Mouse (Mus musculus) large intestine, adult 2 months (tissue): ENCODE results near the gene Nr1d1. TPM values are rescaled to one million over a fixed set of nuclear protein-coding genes. Genes with fewer than 3 reads are reported as not detected.

ENCODE experiments used
- DNase-seq: peaks from one replicate; pipeline ENCODE4 v3.0.0-alpha.2; 2012; ENCODE audit warnings: low read depth, low spot score
- WGBS: fragments of 180-500 bp; shearing (Covaris S2); methylation state at CpG from one replicate; pipeline ENCODE4 v1.1.7; 2018; 5-methylcytosine and 5-hydroxymethylcytosine counted together
- polyA plus RNA-seq: library from polyadenylated mRNA; depleted of rRNA; stranded (reverse); fragments of >200 nt; gene quantifications from 2 replicates; pipeline ENCODE4 v1.2.3, GENCODE M21; 2012

The Nr1d1 gene
- polyA plus RNA-seq, 1 experiment: 32.0 TPM

DNA sequence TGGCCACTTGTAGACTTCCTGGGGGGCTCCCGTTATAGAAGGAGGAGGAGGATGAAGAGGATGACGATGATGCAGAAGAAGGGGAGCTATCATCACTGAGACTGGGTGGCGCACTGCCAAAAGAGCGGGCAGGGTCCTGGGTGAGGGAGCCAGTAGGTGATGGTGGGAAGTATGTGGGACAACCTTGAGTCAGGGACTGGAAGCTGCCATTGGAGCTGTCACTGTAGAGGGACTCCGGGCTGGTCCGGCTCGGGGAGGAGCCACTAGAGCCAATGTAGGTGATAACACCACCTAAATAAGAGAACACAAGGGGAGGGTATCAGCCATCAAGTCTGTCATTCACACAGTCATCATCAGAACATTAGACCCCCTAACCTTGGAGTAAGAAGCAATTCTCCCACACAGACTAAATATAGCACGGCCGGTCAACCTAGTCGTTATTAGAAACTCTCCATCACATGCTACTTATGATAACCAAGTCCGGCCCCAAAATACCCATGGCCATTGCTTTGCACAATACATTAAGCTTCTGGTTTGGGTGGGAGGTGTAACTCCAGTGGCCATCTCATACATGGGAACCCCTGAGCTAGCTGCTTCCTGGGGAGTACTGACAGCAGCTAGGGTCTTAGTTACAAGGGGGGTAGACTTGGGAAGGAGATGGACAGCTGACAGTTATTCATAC is 3.1 kb downstream of the Nr1d1 start:
- WGBS: 82% methylated on average over 11 of the region's 11 CpGs
- no peak for DNase-seq

DNA sequence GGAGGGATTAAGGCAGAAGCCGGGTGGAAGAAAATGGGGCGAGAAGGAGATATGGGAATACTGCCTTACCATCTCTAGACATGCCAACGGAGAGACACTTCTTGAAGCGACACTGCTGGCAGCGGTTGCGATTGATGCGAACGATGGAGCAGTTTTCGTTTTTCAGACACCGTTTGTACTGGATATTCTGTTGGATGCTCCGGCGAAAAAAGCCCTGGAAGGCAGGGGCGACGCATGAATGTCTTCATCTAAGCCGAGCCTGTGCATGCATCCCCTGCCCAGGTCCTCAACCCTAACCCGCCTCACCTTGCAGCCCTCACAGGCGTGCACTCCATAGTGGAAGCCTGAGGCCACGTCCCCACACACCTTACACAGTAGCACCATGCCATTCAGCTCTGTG is 4.0 kb downstream of the Nr1d1 start:
- WGBS: 92% methylated on average over 18 of the region's 18 CpGs
- no peak for DNase-seq

DNA sequence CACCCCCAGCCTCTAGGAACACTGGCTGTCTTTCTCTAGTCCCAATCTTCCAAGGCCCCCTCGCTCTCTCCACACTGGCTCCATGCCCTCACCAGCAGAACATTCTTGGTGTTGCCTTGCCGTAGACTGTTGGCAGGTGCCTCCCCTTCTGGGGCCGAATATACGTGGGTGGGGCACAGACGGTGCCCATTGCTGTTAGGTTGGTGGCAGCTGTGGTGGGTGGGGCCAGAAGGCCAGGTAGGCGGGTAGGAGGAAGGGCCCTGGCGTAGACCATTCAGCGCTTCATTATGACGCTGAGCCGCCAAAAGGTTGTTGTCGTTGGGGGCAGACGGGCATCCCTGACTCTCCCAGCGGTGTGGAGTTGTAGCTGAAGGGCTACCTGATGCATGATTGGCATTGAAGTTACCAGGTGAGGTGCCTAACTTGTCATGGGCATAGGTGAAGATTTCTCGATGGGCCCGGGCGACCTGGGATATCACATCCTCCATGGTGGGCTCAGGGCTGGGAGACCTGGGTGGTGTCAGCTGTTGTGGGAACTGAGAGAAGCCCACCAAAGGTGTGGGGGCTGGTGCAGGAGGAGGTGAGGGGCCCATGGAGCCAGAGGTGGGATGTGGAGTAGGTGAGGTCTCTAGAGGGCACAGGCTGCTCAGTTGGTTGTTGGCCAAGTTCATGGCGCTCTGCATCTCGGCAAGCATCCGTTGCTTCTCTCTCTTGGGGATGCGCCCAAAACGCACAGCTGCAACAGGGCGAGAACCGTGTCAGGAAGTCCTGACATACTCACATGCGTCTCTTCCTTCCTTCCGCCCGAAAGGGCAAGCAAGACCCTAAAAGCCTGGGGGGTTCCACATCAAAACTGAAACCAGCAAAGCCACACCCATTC is 4.8 kb downstream of the Nr1d1 start:
- 53% methylated on average over 26 of the region's 26 CpGs for WGBS
- DNase-seq: no peak

GRCm38 (mm10) chr11:98769007-98769954 is 5.9 kb downstream of the Nr1d1 start:
- no peak for DNase-seq
- 81% methylated on average over 25 of the region's 25 CpGs for WGBS

DNA sequence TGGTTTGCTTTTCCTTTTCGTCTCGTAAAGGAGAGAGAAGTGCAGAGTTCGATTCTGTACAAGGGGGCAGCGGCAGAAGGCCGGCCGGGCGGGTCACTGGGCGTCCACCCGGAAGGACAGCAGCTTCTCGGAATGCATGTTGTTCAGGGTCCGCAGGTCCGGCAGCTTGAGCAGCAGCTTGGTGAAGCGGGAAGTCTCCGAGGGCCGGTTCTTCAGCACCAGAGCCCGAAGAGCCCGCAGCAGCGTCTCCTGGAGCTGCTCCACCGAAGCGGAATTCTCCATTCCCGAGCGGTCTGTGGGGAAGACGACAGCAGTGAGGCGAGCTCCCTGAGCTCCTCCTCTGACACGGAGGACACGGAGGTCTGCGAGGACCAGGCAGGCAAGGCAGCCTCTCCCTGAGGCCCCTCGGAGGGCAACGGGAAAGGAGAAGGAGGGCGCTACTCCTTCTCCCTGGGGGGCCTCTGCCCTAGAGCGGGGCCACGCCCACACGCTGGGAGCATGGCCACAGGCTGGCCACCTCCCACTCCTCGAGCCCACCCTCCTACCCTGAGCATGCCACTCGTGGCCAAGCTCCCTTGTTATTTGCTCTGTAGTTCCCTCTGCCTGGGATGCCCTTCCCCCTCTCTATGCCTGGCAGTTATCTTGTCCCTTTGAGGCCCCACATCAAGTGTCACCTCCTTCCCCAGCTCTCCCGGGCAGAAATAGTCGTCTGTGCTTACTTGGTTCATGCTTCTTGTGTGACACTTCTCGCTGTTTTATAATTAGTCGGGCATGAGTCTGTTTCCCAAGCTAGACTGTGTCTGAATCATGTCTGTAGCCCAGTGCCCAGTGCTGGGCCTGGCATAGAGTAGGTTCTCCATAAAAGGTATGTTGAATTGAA is 6.8 kb downstream of the Nr1d1 start:
- DNase-seq: no peak
- WGBS: 68% methylated on average over 39 of the region's 39 CpGs

DNA sequence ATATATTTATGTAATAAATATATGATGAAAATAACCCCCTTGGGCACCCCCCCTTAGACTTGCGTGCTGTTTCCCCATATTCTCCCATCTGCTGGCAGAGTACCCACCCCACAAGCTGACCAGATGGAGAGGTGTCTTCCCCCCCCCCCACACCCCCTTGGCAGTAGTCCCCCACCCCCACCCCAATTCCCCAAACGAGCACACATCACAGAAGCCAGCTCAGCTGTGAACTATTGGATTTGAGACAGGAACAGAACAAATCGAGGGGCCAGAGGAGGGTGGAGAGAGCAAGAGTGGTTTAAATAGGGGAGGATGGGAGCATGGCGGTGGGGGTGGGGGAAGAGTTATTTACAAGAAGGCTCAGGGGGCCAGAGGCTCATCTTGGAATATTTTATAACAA is 7.4 kb downstream of the Nr1d1 start:
- no peak for DNase-seq
- WGBS: 53% methylated on average over 4 of the region's 4 CpGs

DNA sequence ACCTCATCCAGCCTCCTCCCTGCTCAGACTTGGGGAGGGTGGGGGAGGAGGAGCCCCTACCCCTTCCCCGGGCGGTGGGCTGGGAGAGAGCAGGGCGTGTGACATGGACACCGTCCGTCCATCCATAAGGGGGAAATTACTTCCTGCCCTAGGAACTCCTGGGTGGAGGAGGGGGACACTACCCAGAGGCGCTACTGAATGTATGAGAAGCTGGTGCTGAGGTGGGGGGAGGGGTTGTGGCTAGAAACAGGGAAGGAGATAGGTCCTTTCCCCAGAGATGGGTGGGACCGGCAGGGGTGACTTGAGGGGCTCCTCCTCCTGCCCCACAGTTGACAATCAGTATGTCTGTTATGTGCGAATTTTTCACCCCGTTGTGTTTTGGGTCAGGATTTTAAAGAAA is 7.9 kb downstream of the Nr1d1 start:
- WGBS: 56% methylated on average over 9 of the region's 9 CpGs
- no peak for DNase-seq

DNA sequence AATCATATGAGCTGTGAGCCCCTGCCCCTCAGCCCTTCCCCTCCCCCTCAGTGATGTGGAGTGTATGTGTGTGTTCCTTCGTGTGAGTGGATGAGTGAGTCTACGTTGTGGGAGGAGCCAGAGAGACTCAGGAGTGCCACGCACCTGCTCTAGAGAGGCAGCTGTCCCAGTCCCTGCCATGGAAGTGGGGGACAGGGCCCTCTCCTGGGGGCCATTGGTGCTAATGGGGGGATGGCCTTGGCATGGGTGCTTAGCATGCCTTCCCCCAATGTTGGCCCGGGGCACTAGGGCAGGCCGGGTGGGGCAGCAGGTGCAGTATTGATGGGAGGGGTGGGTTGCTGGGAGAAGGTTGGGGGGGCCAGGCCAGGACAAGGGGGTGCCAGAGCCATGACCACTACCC is 8.3 kb downstream of the Nr1d1 start:
- 40% methylated on average over 5 of the region's 5 CpGs for WGBS
- no peak for DNase-seq

- 30% methylated on average over 2 of the region's 2 CpGs for WGBS
- DNase-seq: no peak
Observed at GRCm38 (mm10) chr11:98766346-98766745, 8.8 kb downstream of the Nr1d1 start.

GRCm38 (mm10) chr11:98765421-98766309 is 9.5 kb downstream of the Nr1d1 start:
- WGBS: 54% methylated on average over 8 of the region's 9 CpGs
- no peak for DNase-seq

GRCm38 (mm10) chr11:98764746-98765145 is 10.4 kb downstream of the Nr1d1 start:
- no peak for DNase-seq

DNA sequence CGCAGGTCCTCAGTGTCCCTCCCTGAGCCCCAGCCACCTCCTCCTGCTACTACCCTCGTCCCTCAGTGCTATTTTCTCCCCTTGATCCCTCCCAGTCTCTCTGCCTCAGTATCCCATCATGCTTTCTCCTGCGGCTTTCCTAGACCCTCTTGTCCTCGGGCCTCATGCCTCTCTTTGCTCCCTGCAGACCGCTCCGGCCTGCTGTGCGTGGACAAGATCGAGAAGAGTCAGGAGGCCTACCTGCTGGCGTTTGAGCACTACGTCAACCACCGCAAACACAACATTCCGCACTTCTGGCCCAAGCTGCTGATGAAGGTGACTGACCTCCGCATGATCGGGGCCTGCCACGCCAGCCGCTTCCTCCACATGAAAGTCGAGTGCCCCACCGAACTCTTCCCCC is 11.0 kb downstream of the Nr1d1 start:
- WGBS: 91% methylated on average over 18 of the region's 18 CpGs

GRCm38 (mm10) chr11:98763502-98763861 is 11.7 kb downstream of the Nr1d1 start:
- DNase-seq: no peak
- WGBS: 61% methylated on average over 8 of the region's 8 CpGs

More for the DNA sequence above, 11.0 kb downstream of the Nr1d1 start:
- DNase-seq: no peak

DNA sequence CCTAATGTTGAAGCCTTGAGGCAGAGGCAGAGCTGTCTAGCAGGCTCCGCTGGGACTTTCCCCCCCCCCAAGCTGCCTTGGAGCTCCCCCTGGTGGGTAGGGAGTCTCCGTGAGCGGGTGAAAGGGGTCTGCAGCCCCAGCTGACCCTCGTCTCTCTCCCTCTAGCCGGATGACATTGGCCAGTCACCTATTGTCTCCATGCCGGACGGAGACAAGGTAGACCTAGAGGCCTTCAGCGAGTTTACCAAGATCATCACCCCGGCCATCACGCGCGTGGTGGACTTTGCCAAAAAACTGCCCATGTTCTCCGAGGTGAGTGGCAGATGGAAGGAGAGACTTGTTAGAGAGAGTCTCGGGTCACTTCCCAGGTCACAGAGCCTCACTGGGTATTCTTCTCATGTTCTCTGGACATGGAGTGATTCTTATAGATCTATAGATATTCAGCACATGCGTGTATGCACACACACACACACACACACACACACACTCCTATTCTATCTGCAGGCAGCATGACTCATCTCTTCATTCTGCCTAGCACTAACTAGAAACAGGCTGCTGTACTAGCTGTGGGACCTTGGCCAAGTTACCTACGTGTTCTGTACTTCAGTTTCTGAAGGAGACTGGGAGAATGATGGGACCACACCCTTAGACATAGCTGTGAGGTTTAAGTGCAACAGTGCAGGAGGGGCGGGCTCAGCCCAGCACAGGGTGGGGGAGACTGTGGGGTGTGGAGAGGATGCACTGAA is 12.2 kb downstream of the Nr1d1 start:
- WGBS: 62% methylated on average over 17 of the region's 17 CpGs
- no peak for DNase-seq

- 80% methylated on average over 4 of the region's 4 CpGs for WGBS
Observed at GRCm38 (mm10) chr11:98761939-98762338, 13.2 kb downstream of the Nr1d1 start.

GRCm38 (mm10) chr11:98756711-98757110 is 18.4 kb downstream of the Nr1d1 start:
- DNase-seq: no peak
- 85% methylated on average over 12 of the region's 12 CpGs for WGBS

More at GRCm38 (mm10) chr11:98761939-98762338, 13.2 kb downstream of the Nr1d1 start:
- no peak for DNase-seq

DNA sequence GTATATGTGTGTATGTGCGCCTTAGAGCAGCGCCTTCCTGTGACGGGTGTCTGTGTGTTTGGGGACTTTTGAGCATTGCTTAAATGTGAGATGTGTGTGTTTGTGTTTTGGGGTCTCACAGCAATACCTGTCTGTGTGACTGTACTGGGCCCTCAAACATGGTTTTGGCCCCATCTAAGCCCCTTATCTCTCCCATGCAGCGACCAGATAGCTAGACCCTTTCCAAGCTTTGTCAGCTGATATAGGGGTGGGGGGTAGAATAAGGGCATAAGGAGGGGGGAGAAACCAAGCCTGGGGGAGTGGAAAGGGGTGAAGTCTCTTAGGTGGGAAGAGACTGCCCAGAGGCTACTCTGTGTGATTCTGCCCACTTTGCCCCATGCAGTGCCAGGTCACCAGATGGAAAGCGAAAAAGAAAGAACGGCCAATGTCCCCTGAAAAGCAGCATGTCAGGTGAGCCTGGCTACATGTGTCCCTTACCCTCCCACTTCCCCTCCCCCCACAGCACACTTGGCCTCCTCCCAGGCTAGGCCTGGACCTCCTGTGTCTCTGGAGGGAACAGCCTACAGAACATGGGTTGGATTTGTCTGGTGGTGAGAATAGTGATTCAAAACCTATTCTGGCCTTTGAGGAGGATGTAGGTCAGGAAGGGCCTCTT is 19.3 kb downstream of the Nr1d1 start:
- DNase-seq: no peak
- WGBS: 96% methylated on average over 6 of the region's 6 CpGs
